Mouse (Mus musculus) stomach, postnatal 0 days (tissue): ENCODE results near the gene Dnajc15. TPM values are rescaled to one million over a fixed set of nuclear protein-coding genes. Genes with fewer than 3 reads are reported as not detected.

Experiments used
- ATAC-seq: fragments of 200-750 bp; cut with Nextera tagmentation; 2 replicates; pipeline ENCODE4 v1.8.0; 2017; ENCODE audit not compliant: low FRiP score, low TSS enrichment
- DNase-seq: peaks from one replicate; pipeline ENCODE4 v3.0.0-alpha.2; 2016; ENCODE audit warnings: low spot score
- H3K27ac ChIP-seq: fragments of 300-500 bp; sonication (generic); replicated peaks from 2 replicates; pipeline ENCODE4 v1.5.1; 2014; ENCODE audit warnings: mild to moderate bottlenecking, control low read depth
- H3K27me3 ChIP-seq: fragments of 300-500 bp; sonication (generic); 2 replicates; pipeline ENCODE4 v1.6.1; 2014; ENCODE audit warnings: low read length; ENCODE audit not compliant: control insufficient read depth, insufficient read depth
- H3K36me3 ChIP-seq: fragments of 300-500 bp; sonication (generic); 2 replicates; pipeline ENCODE4 v1.6.1; 2014; ENCODE audit warnings: low read length, mixed read lengths; ENCODE audit not compliant: control insufficient read depth, insufficient read depth
- H3K4me1 ChIP-seq: fragments of 300-500 bp; sonication (generic); replicated peaks from 2 replicates; pipeline ENCODE4 v1.6.1; 2014; ENCODE audit warnings: antibody characterized with exemption; ENCODE audit not compliant: control insufficient read depth, insufficient read depth
- H3K4me2 ChIP-seq: fragments of 300-500 bp; sonication (generic); replicated peaks from 2 replicates; pipeline ENCODE4 v1.6.1; 2014; ENCODE audit warnings: low read depth, mild to moderate bottlenecking, control low read depth, moderate library complexity
- H3K4me3 ChIP-seq: fragments of 300-500 bp; sonication (generic); 2 replicates; pipeline ENCODE4 v1.5.1; 2014; ENCODE audit warnings: low read depth, low read length, control low read depth
- H3K9ac ChIP-seq: fragments of 300-500 bp; sonication (generic); 2 replicates; pipeline ENCODE4 v1.6.1; 2014; ENCODE audit warnings: mild to moderate bottlenecking, low read length, control low read depth, mixed read lengths
- H3K9me3 ChIP-seq: fragments of 300-500 bp; sonication (generic); 2 replicates; pipeline ENCODE4 v1.6.1; 2016; ENCODE audit warnings: low read length; ENCODE audit not compliant: control insufficient read depth
- CTCF ChIP-seq: IDR thresholded peaks from 2 replicates; pipeline ENCODE4 v1.5.1; 2016; ENCODE audit warnings: antibody characterized with exemption, low read depth, mild to moderate bottlenecking, moderate library complexity
- EP300 ChIP-seq: optimal IDR thresholded peaks from 2 replicates; pipeline ENCODE3; 2016; ENCODE audit warnings: antibody characterized with exemption
- WGBS: fragments of 180-500 bp; shearing (Covaris S2); extraction: QIAGEN DNeasy Blood & Tissue Kit; methylation state at CpG from one replicate; pipeline ENCODE4 v1.1.7; 2014; 5-methylcytosine and 5-hydroxymethylcytosine counted together
- polyA plus RNA-seq: library from polyadenylated mRNA; unstranded; fragments of >200 nt; fragmentation: Nextera tagmentation; extraction: Ambion mirVana; gene quantifications from 2 replicates; pipeline ENCODE4 v1.2.1, GENCODE M21; 2015

Dnajc15 gene
- polyA plus RNA-seq, 1 experiment from 2014 or later, result 85.7 TPM

DNA sequence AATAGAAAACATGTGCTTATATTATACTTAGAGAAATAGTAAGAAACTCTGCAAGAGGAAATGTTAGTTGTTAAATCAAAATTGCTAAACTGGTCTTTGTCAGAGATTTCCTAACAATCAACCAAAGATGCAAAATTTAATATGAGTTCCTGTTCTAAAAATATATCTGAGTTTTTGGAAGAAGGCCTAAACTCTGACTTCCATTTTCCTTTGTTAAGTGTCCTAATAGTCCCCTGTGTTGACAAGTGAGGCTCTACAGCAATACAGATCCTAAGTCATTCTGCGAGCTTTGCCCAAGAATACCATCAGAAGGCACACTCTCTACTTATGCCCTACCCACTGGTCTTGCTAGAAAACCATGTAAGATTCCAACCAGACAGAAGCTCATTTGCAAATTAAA is 21.0 kb downstream of the Dnajc15 start:
- Histone ChIP-seq H3K36me3 (no peaks in the 10 kb centered on the region), H3K4me1 (no peaks in the 10 kb centered on the region), H3K4me3 (no peak overlapping the region), H3K4me2 (no peak overlapping the region), H3K27me3 (no peaks in the 10 kb centered on the region), H3K9ac (no peak overlapping the region), H3K9me3 (no peaks in the 10 kb centered on the region), H3K27ac (no peak overlapping the region)
- ATAC-seq (no peak), DNase-seq (no peak)
- WGBS, result 73% methylated on average over 1 of the region's 1 CpGs
- TF ChIP-seq CTCF (no peak), EP300 (no peak)

DNA sequence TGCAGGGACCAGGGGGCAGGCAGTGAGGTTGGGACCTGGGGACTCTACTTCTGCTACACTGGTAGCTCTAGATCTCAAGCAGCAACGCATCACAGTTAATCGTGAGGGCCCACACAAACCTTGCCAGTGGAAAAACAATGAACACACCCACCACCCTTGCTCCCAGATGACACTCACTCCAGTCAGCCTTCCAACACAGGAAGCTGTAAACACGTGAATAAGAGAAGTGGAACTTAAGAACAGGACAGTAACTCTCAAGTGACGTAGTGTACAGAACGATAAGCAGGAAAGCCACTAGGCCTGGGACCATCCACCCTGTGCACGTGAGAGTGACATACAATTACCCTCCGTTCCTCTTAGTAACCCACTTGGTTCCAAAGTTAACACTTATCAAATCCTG is 25.1 kb downstream of the Dnajc15 start:
- Histone ChIP-seq H3K9ac (no peak overlapping the region), H3K4me1 (no peaks in the 10 kb centered on the region), H3K27ac (no peak overlapping the region), H3K27me3 (no peaks in the 10 kb centered on the region), H3K4me3 (no peak overlapping the region), H3K36me3 (no peaks in the 10 kb centered on the region), H3K9me3 (no peaks in the 10 kb centered on the region), H3K4me2 (no peak overlapping the region)
- no peak for TF ChIP-seq CTCF
- TF ChIP-seq EP300, result no peak
- ATAC-seq (no peak), DNase-seq (no peak)
- 81% methylated on average over 7 of the region's 7 CpGs for WGBS

DNA sequence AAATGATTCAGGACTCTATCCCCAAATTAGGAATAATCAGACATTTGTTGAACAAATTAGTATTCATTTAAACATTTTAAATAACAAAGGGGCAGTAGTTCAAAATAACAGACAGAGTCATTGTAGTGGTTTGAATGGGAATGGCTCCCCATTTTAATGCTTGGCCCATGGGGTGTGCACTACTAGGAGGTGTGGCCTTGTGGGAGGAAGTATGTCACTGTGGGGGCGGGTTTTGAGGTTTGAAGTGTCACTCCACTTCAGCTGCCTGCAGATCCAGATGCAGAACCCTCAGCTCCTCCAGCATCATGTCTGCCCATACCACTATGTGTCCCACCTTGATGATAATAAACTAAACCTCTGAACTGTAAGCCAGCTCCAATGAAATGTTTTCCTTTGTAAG is 26.6 kb downstream of the Dnajc15 start:
- Histone ChIP-seq H3K4me1 (no peaks in the 10 kb centered on the region), H3K4me3 (no peak overlapping the region), H3K9ac (no peak overlapping the region), H3K36me3 (no peaks in the 10 kb centered on the region), H3K4me2 (no peak overlapping the region), H3K9me3 (no peaks in the 10 kb centered on the region), H3K27ac (no peak overlapping the region), H3K27me3 (no peaks in the 10 kb centered on the region)
- TF ChIP-seq EP300 (no peak), CTCF (no peak)
- ATAC-seq (no peak), DNase-seq (no peak)
- WGBS, result 95% methylated on average over 1 of the region's 1 CpGs

DNA sequence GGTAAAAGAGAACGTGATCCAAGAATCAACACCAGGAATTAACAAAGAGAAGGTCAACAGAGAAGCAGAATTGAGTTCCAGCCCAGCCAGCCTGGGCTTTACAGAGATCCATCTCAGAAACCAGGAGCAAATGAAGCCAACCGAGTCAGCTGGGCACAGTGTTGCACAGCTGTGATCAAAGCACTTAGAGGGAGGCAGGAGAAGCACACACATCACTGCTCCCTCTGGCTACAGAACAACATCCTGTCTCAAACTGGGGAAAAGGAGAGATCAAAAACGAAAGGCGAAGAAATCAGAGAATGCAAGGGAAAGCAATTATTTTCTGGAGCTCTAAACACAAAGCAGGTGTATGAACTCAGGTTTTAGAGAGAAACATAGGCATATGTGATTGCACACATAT is 28.7 kb downstream of the Dnajc15 start:
- no peak for ATAC-seq
- Histone ChIP-seq H3K4me3 (no peak overlapping the region), H3K36me3 (no peaks in the 10 kb centered on the region), H3K27me3 (no peaks in the 10 kb centered on the region), H3K9me3 (no peaks in the 10 kb centered on the region), H3K4me1 (no peaks in the 10 kb centered on the region), H3K9ac (no peak overlapping the region), H3K27ac (no peak overlapping the region), H3K4me2 (no peak overlapping the region)
- 63% methylated on average over 4 of the region's 4 CpGs for WGBS
- no peak for TF ChIP-seq CTCF
- TF ChIP-seq EP300, result no peak
- no peak for DNase-seq

DNA sequence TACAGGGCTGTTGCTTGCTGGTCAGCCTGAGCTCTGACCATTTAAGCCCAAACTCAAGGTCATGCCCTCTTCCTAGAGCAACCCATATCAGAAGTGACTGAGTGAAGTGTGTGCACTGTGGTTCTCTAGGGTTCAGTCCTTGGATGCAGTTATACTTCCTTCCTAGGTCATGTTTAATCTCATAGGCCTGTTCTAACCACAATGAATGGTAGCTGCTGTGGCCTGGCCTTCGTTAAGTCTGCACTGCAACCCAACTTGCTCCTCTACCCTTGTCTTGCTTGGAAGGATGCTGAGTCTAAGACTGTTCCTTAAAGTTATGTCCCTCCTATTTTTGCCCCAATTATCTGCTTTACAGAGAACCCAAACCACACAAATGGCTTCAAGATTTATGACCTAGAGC is 29.4 kb downstream of the Dnajc15 start:
- H3K36me3 ChIP-seq, result no peaks in the 10 kb centered on the region
- no peak overlapping the region for H3K9ac ChIP-seq
- no peak overlapping the region for H3K4me3 ChIP-seq
- no peaks in the 10 kb centered on the region for H3K4me1 ChIP-seq
- H3K4me2 ChIP-seq, result no peak overlapping the region
- DNase-seq (no peak), ATAC-seq (no peak)
- WGBS, result 80% methylated on average over 1 of the region's 1 CpGs
- no peak overlapping the region for H3K27ac ChIP-seq
- no peaks in the 10 kb centered on the region for H3K9me3 ChIP-seq
- TF ChIP-seq CTCF (no peak), EP300 (no peak)
- H3K27me3 ChIP-seq, result no peaks in the 10 kb centered on the region

DNA sequence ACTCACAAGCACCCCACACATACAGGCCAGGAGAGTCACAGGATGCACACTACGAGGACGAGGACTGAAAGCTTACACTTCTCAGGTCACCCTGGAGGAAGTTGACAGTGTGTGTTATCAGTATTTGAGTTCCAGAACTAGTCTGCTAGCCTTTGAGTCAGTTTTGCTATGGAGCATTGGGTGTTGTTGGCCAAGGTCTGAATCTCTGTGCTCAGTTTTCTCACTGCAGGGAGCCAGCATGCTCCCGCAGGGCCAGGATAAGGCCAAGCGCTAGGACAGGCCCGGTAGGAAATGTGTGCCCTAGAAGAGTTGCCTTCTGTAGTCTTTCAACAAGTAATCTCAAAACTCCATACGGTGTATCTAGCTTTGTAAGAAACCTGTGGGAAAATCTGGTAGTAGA is 34.4 kb downstream of the Dnajc15 start:
- Histone ChIP-seq H3K4me2 (no peak overlapping the region), H3K9ac (no peak overlapping the region), H3K27me3 (no peaks in the 10 kb centered on the region), H3K9me3 (no peaks in the 10 kb centered on the region), H3K27ac (no peak overlapping the region), H3K4me1 (no peaks in the 10 kb centered on the region), H3K4me3 (no peak overlapping the region), H3K36me3 (no peaks in the 10 kb centered on the region)
- 71% methylated on average over 6 of the region's 6 CpGs for WGBS
- TF ChIP-seq CTCF (no peak), EP300 (no peak)
- DNase-seq, result no peak
- no peak for ATAC-seq
